In the genomic region with DNA sequence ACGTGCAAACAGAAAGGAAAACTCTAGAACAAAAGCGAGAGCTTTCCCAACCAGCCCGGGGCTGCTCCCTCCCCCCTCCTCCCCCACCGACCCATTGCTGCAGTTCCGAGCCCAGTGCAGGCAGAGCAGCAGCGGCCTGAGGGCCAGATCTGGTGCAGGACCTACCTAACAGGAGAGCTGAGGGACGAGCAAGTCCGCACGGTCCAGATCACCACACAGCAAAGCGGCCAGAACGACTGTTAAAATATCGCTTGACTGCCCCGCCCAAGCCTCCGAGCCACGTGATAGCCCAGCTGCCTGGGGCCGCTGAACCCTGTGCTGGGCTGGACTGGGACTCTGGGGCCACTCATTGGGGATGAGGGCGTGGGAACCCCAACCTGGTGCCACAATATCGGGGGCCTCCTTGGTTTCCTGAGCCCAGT, we compare ENCODE assay signal across 8 mouse cellular contexts. TPM values are rescaled to one million over a fixed set of nuclear protein-coding genes. Genes with fewer than 3 reads are reported as not detected.
DNase-seq lines count a peak whose midpoint lies in the region; ATAC-seq lines count a peak whose summit lies in the region.

A gene (minus strand): TSS at position 281 of the 422 bp plus-strand sequence.

- no peaks in the 10 kb centered on the region for H3K27me3 ChIP-seq in hindbrain, embryonic 11.5 days (ENCODE audit: control insufficient read depth, insufficient read depth, low read length)

- 0 out of 2 replicates have a peak, but pooled peaks cover 5% of the 10 kb centered on the region for H3K36me3 ChIP-seq in hindbrain, embryonic 11.5 days (ENCODE audit: control insufficient read depth, insufficient read depth, low read length)

- peak; percentile 95 for ATAC-seq in hindbrain, embryonic 11.5 days (ENCODE audit: low FRiP score)

- no peaks in the 10 kb centered on the region for H3K4me1 ChIP-seq in hindbrain, embryonic 11.5 days (replicated peaks; ENCODE audit: control insufficient read depth, insufficient read depth, low read length)

- H3K4me2 ChIP-seq in hindbrain, embryonic 11.5 days (replicated peaks; ENCODE audit: low read depth, low read length), result peak within 1 kb of the TSS; percentile 62

- peak within 1 kb of the TSS; percentile 88 for H3K9ac ChIP-seq in hindbrain, embryonic 11.5 days (ENCODE audit: low read depth, low read length)

- DNase-seq in Muller cell, postnatal 12 days (ENCODE audit: inconsistent ontology term), result peak; percentile 70
- DNase-seq in cerebellum, adult 9-10 months, result peak; percentile 59
- DNase-seq in frontal cortex, adult 2 months (ENCODE audit: extremely low spot score in 1 of 2, low spot score in 1 of 2), result peak in 1 of 2 experiments; percentile 20
- DNase-seq in hindbrain, embryonic 11.5 days (ENCODE audit: low spot score), result peak; percentile 74
- no peak for DNase-seq in layer of hippocampus, postnatal 14 days (ENCODE audit: low spot score in 2 of 2)
- DNase-seq in lung, postnatal 36 days, result peak; percentile 89
- peak; percentile 6 for DNase-seq in retina, adult 2 months (ENCODE audit: low read depth, low spot score)
- peak; percentile 66 for DNase-seq in thymus, postnatal 4 days

- 0 out of 2 replicates have a peak within 1 kb of the TSS, but pooled peaks have one; percentile 4 for H3K27ac ChIP-seq in hindbrain, embryonic 11.5 days (ENCODE audit: low read depth, low read length)

- WGBS in hindbrain, embryonic 11.5 days, result 0% methylated on average over 18 of the region's 18 CpGs

- H3K4me3 ChIP-seq in hindbrain, embryonic 11.5 days (ENCODE audit: low read depth, low read length), result peak within 1 kb of the TSS; percentile 59

- no peaks in the 10 kb centered on the region for H3K9me3 ChIP-seq in hindbrain, embryonic 11.5 days (ENCODE audit: control insufficient read depth, low read length)

RNA-seq across cellular contexts. Expression of the gene that starts here (rescaled TPM):
- 18.9 and 19.9 TPM in 2 replicates for polyA plus RNA-seq in frontal cortex, adult 2 months (2012; rRNA removed)
- 78.4 and 80.7 TPM in 2 replicates for polyA plus RNA-seq in hindbrain, embryonic 11.5 days (2014; fragmentation: Nextera tagmentation; extraction: Ambion mirVana)
- total RNA-seq in layer of hippocampus, postnatal 14 days (2021), result 10 to 100 TPM; 12.3 to 15.9 TPM

Comparison
In these comparisons a context has a peak if more than half of its experiments do, and no peak if none do; other contexts are left out.
1. DNase-seq: peak in Muller cell, postnatal 12 days (single experiment), cerebellum, adult 9-10 months (single experiment), hindbrain, embryonic 11.5 days (single experiment), lung, postnatal 36 days (single experiment), retina, adult 2 months (single experiment) and thymus, postnatal 4 days (single experiment); none in layer of hippocampus, postnatal 14 days (0 of 2).